In genomic region chr8:123410788-123411187, GRCm38 (mm10) we compare ENCODE assay signal across 7 mouse cellular contexts. TPM values are rescaled to one million over a fixed set of nuclear protein-coding genes. Genes with fewer than 3 reads are reported as not detected.
DNase-seq lines count a peak whose midpoint lies in the region; ATAC-seq and TF ChIP-seq lines count a peak whose summit lies in the region.

No protein-coding gene starts in this region.

- H3K4me2 ChIP-seq in kidney, postnatal 0 days (ENCODE audit: low read length) = peak overlapping the region; percentile 49
- peak overlapping the region; percentile 67 for H3K4me2 ChIP-seq in embryonic facial prominence, embryonic 15.5 days (replicated peaks)
- 0 out of 2 replicates have a peak overlapping the region, but pooled peaks have one; percentile 47 for H3K4me2 ChIP-seq in intestine, embryonic 16.5 days (ENCODE audit: low read depth, low read length)
- H3K4me2 ChIP-seq in neural tube, embryonic 14.5 days (ENCODE audit: low read depth, low read length) = peak overlapping the region; percentile 98

- TF ChIP-seq CTCF in kidney, postnatal 0 days (IDR thresholded peaks at IDR 0.05; ENCODE audit: low read depth) = no peak

- no peak for DNase-seq in kidney, postnatal 0 days (ENCODE audit: low spot score)
- no peak for DNase-seq in kidney, adult 9 months
- no peak for DNase-seq in right cerebral cortex, postnatal 36 days (ENCODE audit: low spot score in 2 of 2)
- no peak for DNase-seq in ovary, postnatal 14 days (ENCODE audit: low spot score)

- H3K27ac ChIP-seq in kidney, postnatal 0 days = no peak overlapping the region
- no peak overlapping the region for H3K27ac ChIP-seq in embryonic facial prominence, embryonic 15.5 days (replicated peaks)
- no peak overlapping the region for H3K27ac ChIP-seq in intestine, embryonic 16.5 days (ENCODE audit: low read length)
- peak overlapping the region; percentile 96 for H3K27ac ChIP-seq in neural tube, embryonic 14.5 days (ENCODE audit: low read depth, low read length)

- 8% methylated on average over 11 of the region's 11 CpGs for WGBS in kidney, postnatal 0 days
- 7% methylated on average over 11 of the region's 11 CpGs for WGBS in embryonic facial prominence, embryonic 15.5 days
- WGBS in intestine, embryonic 16.5 days = 10% methylated on average over 11 of the region's 11 CpGs
- WGBS in neural tube, embryonic 14.5 days = 4% methylated on average over 11 of the region's 11 CpGs

- no peaks in the 10 kb centered on the region for H3K36me3 ChIP-seq in kidney, postnatal 0 days (ENCODE audit: insufficient read depth, low read length)
- H3K36me3 ChIP-seq in embryonic facial prominence, embryonic 15.5 days = no peaks in the 10 kb centered on the region
- no peaks in the 10 kb centered on the region for H3K36me3 ChIP-seq in intestine, embryonic 16.5 days (ENCODE audit: control insufficient read depth, insufficient read depth, low read length)
- H3K36me3 ChIP-seq in neural tube, embryonic 14.5 days (ENCODE audit: control insufficient read depth, insufficient read depth, low read length) = no peaks in the 10 kb centered on the region

- no peak overlapping the region for H3K9ac ChIP-seq in kidney, postnatal 0 days (ENCODE audit: low read depth, low read length)
- no peak overlapping the region for H3K9ac ChIP-seq in embryonic facial prominence, embryonic 15.5 days
- H3K9ac ChIP-seq in intestine, embryonic 16.5 days (ENCODE audit: low read depth, low read length) = no peak overlapping the region
- peak overlapping the region; percentile 91 for H3K9ac ChIP-seq in neural tube, embryonic 14.5 days (replicated peaks; ENCODE audit: low read depth, low read length)

- no peak overlapping the region for H3K4me3 ChIP-seq in kidney, postnatal 0 days (replicated peaks; ENCODE audit: low read depth, low read length)
- peak overlapping the region; percentile 42 for H3K4me3 ChIP-seq in embryonic facial prominence, embryonic 15.5 days (replicated peaks)
- peak overlapping the region; percentile 35 for H3K4me3 ChIP-seq in intestine, embryonic 16.5 days (ENCODE audit: low read length)
- peak overlapping the region; percentile 62 for H3K4me3 ChIP-seq in neural tube, embryonic 14.5 days (ENCODE audit: low read depth, low read length)

- no peaks in the 10 kb centered on the region for H3K9me3 ChIP-seq in kidney, postnatal 0 days (replicated peaks; ENCODE audit: low read length)
- no peaks in the 10 kb centered on the region for H3K9me3 ChIP-seq in embryonic facial prominence, embryonic 15.5 days (replicated peaks)
- H3K9me3 ChIP-seq in intestine, embryonic 16.5 days (ENCODE audit: control insufficient read depth, low read length) = no peaks in the 10 kb centered on the region
- no peaks in the 10 kb centered on the region for H3K9me3 ChIP-seq in neural tube, embryonic 14.5 days (ENCODE audit: control insufficient read depth, low read length)

- H3K4me1 ChIP-seq in kidney, postnatal 0 days (replicated peaks; ENCODE audit: insufficient read depth, low read length) = no peaks in the 10 kb centered on the region
- peaks cover 31% of the 10 kb centered on the region for H3K4me1 ChIP-seq in embryonic facial prominence, embryonic 15.5 days
- peaks cover 11% of the 10 kb centered on the region for H3K4me1 ChIP-seq in intestine, embryonic 16.5 days (ENCODE audit: control insufficient read depth, insufficient read depth, low read length)
- H3K4me1 ChIP-seq in neural tube, embryonic 14.5 days (ENCODE audit: control insufficient read depth, insufficient read depth, low read length) = peaks cover 17% of the 10 kb centered on the region

- ATAC-seq in kidney, postnatal 0 days (replicated peaks; ENCODE audit: low FRiP score, low read depth) = no peak
- no peak for ATAC-seq in embryonic facial prominence, embryonic 15.5 days (ENCODE audit: insufficient number of reproducible peaks, low FRiP score, low TSS enrichment, low read depth)
- ATAC-seq in intestine, embryonic 16.5 days = no peak
- ATAC-seq in neural tube, embryonic 14.5 days (ENCODE audit: low read depth) = peak; percentile 6; the same call in 1 of the 2 replicates

- peaks cover 46% of the 10 kb centered on the region for H3K27me3 ChIP-seq in kidney, postnatal 0 days (ENCODE audit: insufficient read depth, low read length)
- peaks cover 57% of the 10 kb centered on the region for H3K27me3 ChIP-seq in embryonic facial prominence, embryonic 15.5 days
- peaks cover 68% of the 10 kb centered on the region for H3K27me3 ChIP-seq in intestine, embryonic 16.5 days (replicated peaks; ENCODE audit: control insufficient read depth, insufficient read depth, low read length)
- no peaks in the 10 kb centered on the region for H3K27me3 ChIP-seq in neural tube, embryonic 14.5 days (ENCODE audit: control insufficient read depth, insufficient read depth, low read length)

RNA-seq across cellular contexts. Expression of gene Tubb3, which starts 0.4 kb away (rescaled TPM):
- 0.23 and 0.75 TPM in 2 replicates for polyA plus RNA-seq in kidney, postnatal 0 days (2015; fragmentation: Nextera tagmentation; extraction: Ambion mirVana)
- polyA plus RNA-seq in embryonic facial prominence, embryonic 15.5 days (2015; fragmentation: Nextera tagmentation; extraction: Ambion mirVana) = 43.1 and 48.1 TPM in 2 replicates
- 45.6 and 52.6 TPM in 2 replicates for polyA plus RNA-seq in intestine, embryonic 16.5 days (2015; fragmentation: Nextera tagmentation; extraction: Ambion mirVana)
- polyA plus RNA-seq in neural tube, embryonic 14.5 days (2014; fragmentation: Nextera tagmentation; extraction: Ambion mirVana) = 1,600 and 1,632 TPM in 2 replicates

RNA-seq across cellular contexts. Expression of gene Mc1r, which starts 3.9 kb away (rescaled TPM):
- polyA plus RNA-seq in kidney, postnatal 0 days (2015; fragmentation: Nextera tagmentation; extraction: Ambion mirVana) = not detected in 2 replicates
- 0.38 and 0.47 TPM in 2 replicates for polyA plus RNA-seq in embryonic facial prominence, embryonic 15.5 days (2015; fragmentation: Nextera tagmentation; extraction: Ambion mirVana)
- not detected in 2 replicates for polyA plus RNA-seq in intestine, embryonic 16.5 days (2015; fragmentation: Nextera tagmentation; extraction: Ambion mirVana)
- 0.22 and 0.33 TPM in 2 replicates for polyA plus RNA-seq in neural tube, embryonic 14.5 days (2014; fragmentation: Nextera tagmentation; extraction: Ambion mirVana)

RNA-seq across cellular contexts. Expression of gene Def8, which starts 12.5 kb away (rescaled TPM):
- polyA plus RNA-seq in kidney, postnatal 0 days (2015; fragmentation: Nextera tagmentation; extraction: Ambion mirVana) = 33.4 and 36.6 TPM in 2 replicates
- polyA plus RNA-seq in embryonic facial prominence, embryonic 15.5 days (2015; fragmentation: Nextera tagmentation; extraction: Ambion mirVana) = 40.4 and 40.5 TPM in 2 replicates
- polyA plus RNA-seq in intestine, embryonic 16.5 days (2015; fragmentation: Nextera tagmentation; extraction: Ambion mirVana) = 26.5 and 27.4 TPM in 2 replicates
- 47.4 and 52.8 TPM in 2 replicates for polyA plus RNA-seq in neural tube, embryonic 14.5 days (2014; fragmentation: Nextera tagmentation; extraction: Ambion mirVana)

RNA-seq across cellular contexts. Expression of gene Tcf25, which starts 37.2 kb away (rescaled TPM):
- polyA plus RNA-seq in kidney, postnatal 0 days (2015; fragmentation: Nextera tagmentation; extraction: Ambion mirVana) = 168 and 170 TPM in 2 replicates
- 174 and 176 TPM in 2 replicates for polyA plus RNA-seq in embryonic facial prominence, embryonic 15.5 days (2015; fragmentation: Nextera tagmentation; extraction: Ambion mirVana)
- polyA plus RNA-seq in intestine, embryonic 16.5 days (2015; fragmentation: Nextera tagmentation; extraction: Ambion mirVana) = 155 and 161 TPM in 2 replicates
- polyA plus RNA-seq in neural tube, embryonic 14.5 days (2014; fragmentation: Nextera tagmentation; extraction: Ambion mirVana) = 379 and 405 TPM in 2 replicates

Comparison
In these comparisons a context has a peak if more than half of its experiments do, and no peak if none do; other contexts are left out.
1. H3K4me2 ChIP-seq: peak in every context shown above with its lines; median percentile 98 in neural tube, embryonic 14.5 days; 67 in embryonic facial prominence, embryonic 15.5 days; 49 in kidney, postnatal 0 days; 47 in intestine, embryonic 16.5 days.
2. RNA of gene Tubb3, which starts 0.4 kb away (polyA plus RNA-seq): 1,600 to 1,632 TPM in neural tube, embryonic 14.5 days; 45.6 to 52.6 TPM in intestine, embryonic 16.5 days, 43.1 to 48.1 TPM in embryonic facial prominence, embryonic 15.5 days and 0.23 to 0.75 TPM in kidney, postnatal 0 days; every median in the first group is over 10 times any median in the second.